Mouse (Mus musculus) limb, embryonic 14.5 days (tissue): Measurements from ENCODE around the gene Ccdc116. TPM values are rescaled to one million over a fixed set of nuclear protein-coding genes. Genes with fewer than 3 reads are reported as not detected.
"Not testable (repeated sequence)": the region's sequence is repeated elsewhere in the genome, so short reads cannot be mapped to it uniquely, and the experiment has no call there.

ENCODE experiments used
- ATAC-seq: fragments of 200-750 bp; cut with Nextera tagmentation; 2 replicates; pipeline ENCODE4 v1.8.0; 2017; ENCODE audit warnings: low read depth, moderate number of reproducible peaks, moderate TSS enrichment; ENCODE audit not compliant: low FRiP score
- DNase-seq: peaks from one replicate; pipeline ENCODE4 v3.0.0-alpha.2; 2015; ENCODE audit warnings: low spot score
- H3K27ac ChIP-seq: fragments of 300-500 bp; sonication (generic); replicated peaks from 2 replicates; pipeline ENCODE4 v1.5.1; 2014; ENCODE audit warnings: low read depth, mild to moderate bottlenecking, low read length, moderate library complexity, mixed read lengths
- H3K27me3 ChIP-seq: fragments of 300-500 bp; sonication (generic); 2 replicates; pipeline ENCODE4 v1.6.1; 2014; ENCODE audit warnings: low read length, mixed read lengths; ENCODE audit not compliant: control insufficient read depth, insufficient read depth
- H3K36me3 ChIP-seq: fragments of 300-500 bp; sonication (generic); 2 replicates; pipeline ENCODE4 v1.6.1; 2014; ENCODE audit warnings: mild to moderate bottlenecking, low read length, moderate library complexity, mixed read lengths; ENCODE audit not compliant: control insufficient read depth, insufficient read depth
- H3K4me1 ChIP-seq: fragments of 300-500 bp; sonication (generic); 2 replicates; pipeline ENCODE4 v1.6.1; 2014; ENCODE audit warnings: antibody characterized with exemption, low read length, mixed read lengths; ENCODE audit not compliant: control insufficient read depth, insufficient read depth
- H3K4me2 ChIP-seq: fragments of 300-500 bp; sonication (generic); replicated peaks from 2 replicates; pipeline ENCODE4 v1.6.1; 2014; ENCODE audit warnings: low read depth, mild to moderate bottlenecking, low read length, moderate library complexity; ENCODE audit not compliant: severe bottlenecking
- H3K4me3 ChIP-seq: fragments of 300-500 bp; sonication (generic); replicated peaks from 2 replicates; pipeline ENCODE4 v1.5.1; 2014; ENCODE audit warnings: low read length
- H3K9ac ChIP-seq: fragments of 300-500 bp; sonication (generic); 2 replicates; pipeline ENCODE4 v1.6.1; 2014; ENCODE audit warnings: mild to moderate bottlenecking, low read depth, low read length, moderate library complexity; ENCODE audit not compliant: severe bottlenecking
- H3K9me3 ChIP-seq: fragments of 300-500 bp; sonication (generic); 2 replicates; pipeline ENCODE4 v1.6.1; 2016; ENCODE audit warnings: low read length; ENCODE audit not compliant: control insufficient read depth
- POLR2A ChIP-seq: fragments of 200-500 bp; IDR thresholded peaks from 2 replicates; pipeline ENCODE4 v1.8.0; 2012; ENCODE audit warnings: inconsistent platforms, mild to moderate bottlenecking, moderate library complexity, borderline replicate concordance; ENCODE audit not compliant: insufficient read depth, insufficient read length; ENCODE audit errors: extremely low read depth
- WGBS: fragments of 180-500 bp; shearing (Covaris S2); extraction: QIAGEN DNeasy Blood & Tissue Kit; methylation state at CpG from one replicate; pipeline ENCODE4 v1.1.7; 2014; 5-methylcytosine and 5-hydroxymethylcytosine counted together
- polyA plus RNA-seq, 2 experiments: library from polyadenylated mRNA; depleted of rRNA in 1 of 2; stranded (reverse) in 1 of 2; unstranded in 1 of 2; fragments of >200 nt; fragmentation: Nextera tagmentation in 1 of 2; extraction: Ambion mirVana in 1 of 2; gene quantifications; 2 replicates each; pipeline versions ENCODE4 v1.2.1 to v1.2.3; 2012 to 2014

Gene Ccdc116
- polyA plus RNA-seq, 2 experiments: 0.54 to 2.7 TPM

- Histone ChIP-seq H3K27ac (no peak overlapping the region), H3K27me3 (no peaks in the 10 kb centered on the region), H3K4me3 (no peak overlapping the region), H3K36me3 (peaks cover 10% of the 10 kb centered on the region), H3K4me2 (no peak overlapping the region), H3K9ac (no peak overlapping the region), H3K4me1 (no peaks in the 10 kb centered on the region), H3K9me3 (no peaks in the 10 kb centered on the region)
- no peak for TF ChIP-seq POLR2A
- ATAC-seq (no peak), DNase-seq (no peak)
- 89% methylated on average over 4 of the region's 4 CpGs for WGBS
These were observed 34.4 kb upstream of the Ccdc116 start for GRCm38 (mm10) chr16:17181382-17181781.

- 94% methylated on average over 3 of the region's 3 CpGs for WGBS
These were observed 32.7 kb upstream of the Ccdc116 start for GRCm38 (mm10) chr16:17179706-17180105.

GRCm38 (mm10) chr16:17177623-17178170, 30.7 kb upstream of the Ccdc116 start:
- 100% methylated on average over 1 of the region's 1 CpGs for WGBS
- Histone ChIP-seq H3K4me2 (no peak overlapping the region), H3K27ac (no peak overlapping the region), H3K9me3 (no peaks in the 10 kb centered on the region), H3K9ac (no peak overlapping the region), H3K4me3 (no peak overlapping the region), H3K36me3 (peaks cover 32% of the 10 kb centered on the region), H3K4me1 (no peaks in the 10 kb centered on the region), H3K27me3 (no peaks in the 10 kb centered on the region)
- DNase-seq (no peak), ATAC-seq (no peak)
- no peak for TF ChIP-seq POLR2A

More at GRCm38 (mm10) chr16:17179706-17180105, 32.7 kb upstream of the Ccdc116 start:
- no peak for TF ChIP-seq POLR2A
- DNase-seq (no peak), ATAC-seq (no peak)
- H3K27me3 ChIP-seq: no peaks in the 10 kb centered on the region
- H3K9me3 ChIP-seq: no peaks in the 10 kb centered on the region
- no peak overlapping the region for H3K9ac ChIP-seq
- no peak overlapping the region for H3K27ac ChIP-seq
- no peaks in the 10 kb centered on the region for H3K4me1 ChIP-seq
- no peak overlapping the region for H3K4me2 ChIP-seq
- H3K4me3 ChIP-seq: no peak overlapping the region
- peaks cover 20% of the 10 kb centered on the region for H3K36me3 ChIP-seq

- H3K4me1 ChIP-seq: no peaks in the 10 kb centered on the region
- no peak overlapping the region for H3K9ac ChIP-seq
- 96% methylated on average over 2 of the region's 2 CpGs for WGBS
- H3K36me3 ChIP-seq: peaks cover 44% of the 10 kb centered on the region
- no peak overlapping the region for H3K4me2 ChIP-seq
- H3K27ac ChIP-seq: no peak overlapping the region
- no peak for TF ChIP-seq POLR2A
- no peak for DNase-seq
- no peak for ATAC-seq
- no peaks in the 10 kb centered on the region for H3K9me3 ChIP-seq
- H3K4me3 ChIP-seq: no peak overlapping the region
- no peaks in the 10 kb centered on the region for H3K27me3 ChIP-seq
These were observed 28.7 kb upstream of the Ccdc116 start for GRCm38 (mm10) chr16:17175765-17176164.

GRCm38 (mm10) chr16:17168049-17168448, 21.0 kb upstream of the Ccdc116 start:
- no peaks in the 10 kb centered on the region for H3K4me1 ChIP-seq
- no peak overlapping the region for H3K9ac ChIP-seq
- peaks cover 57% of the 10 kb centered on the region for H3K36me3 ChIP-seq
- no peaks in the 10 kb centered on the region for H3K9me3 ChIP-seq
- H3K4me2 ChIP-seq: no peak overlapping the region
- no peaks in the 10 kb centered on the region for H3K27me3 ChIP-seq
- no peak for TF ChIP-seq POLR2A
- H3K27ac ChIP-seq: no peak overlapping the region
- no peak overlapping the region for H3K4me3 ChIP-seq
- WGBS: 83% methylated on average over 5 of the region's 5 CpGs
- DNase-seq (no peak), ATAC-seq (no peak)

GRCm38 (mm10) chr16:17167179-17167578, 20.1 kb upstream of the Ccdc116 start:
- H3K27me3 ChIP-seq: no peaks in the 10 kb centered on the region
- no peak overlapping the region for H3K4me3 ChIP-seq
- peaks cover 53% of the 10 kb centered on the region for H3K36me3 ChIP-seq
- H3K4me2 ChIP-seq: no peak overlapping the region
- H3K27ac ChIP-seq: no peak overlapping the region
- H3K9ac ChIP-seq: no peak overlapping the region
- TF ChIP-seq POLR2A: no peak
- no peak for DNase-seq
- H3K9me3 ChIP-seq: no peaks in the 10 kb centered on the region
- ATAC-seq: no peak
- H3K4me1 ChIP-seq: no peaks in the 10 kb centered on the region

- not testable (repeated sequence) for DNase-seq
These were observed 18.4 kb upstream of the Ccdc116 start for GRCm38 (mm10) chr16:17165478-17165877.

More at GRCm38 (mm10) chr16:17165478-17165877, 18.4 kb upstream of the Ccdc116 start:
- ATAC-seq, H3K9me3 ChIP-seq, H3K4me2 ChIP-seq, H3K4me1 ChIP-seq, H3K27me3 ChIP-seq, H3K9ac ChIP-seq, H3K4me3 ChIP-seq, H3K27ac ChIP-seq: not testable (repeated sequence)
- peaks cover 49% of the 10 kb centered on the region for H3K36me3 ChIP-seq
- WGBS: 94% methylated on average over 1 of the region's 1 CpGs
